Mouse (Mus musculus) stomach, embryonic 15.5 days (tissue): ENCODE results near the gene Gfi1. TPM values are rescaled to one million over a fixed set of nuclear protein-coding genes. Genes with fewer than 3 reads are reported as not detected.

ENCODE experiments used
- ATAC-seq: fragments of 200-750 bp; cut with Nextera tagmentation; 2 replicates; pipeline ENCODE4 v1.8.0; 2017; ENCODE audit warnings: low read depth, moderate number of reproducible peaks, moderate TSS enrichment; ENCODE audit not compliant: insufficient read depth, low FRiP score
- H3K27ac ChIP-seq: fragments of 300-500 bp; sonication (generic); 2 replicates; pipeline ENCODE4 v1.5.1; 2015; ENCODE audit warnings: mild to moderate bottlenecking, inconsistent platforms
- H3K27me3 ChIP-seq: fragments of 300-500 bp; sonication (generic); replicated peaks from 2 replicates; pipeline ENCODE4 v1.6.1; 2015; ENCODE audit warnings: inconsistent platforms
- H3K36me3 ChIP-seq: fragments of 300-500 bp; sonication (generic); 2 replicates; pipeline ENCODE4 v1.6.1; 2015; ENCODE audit warnings: inconsistent platforms
- H3K4me1 ChIP-seq: fragments of 300-500 bp; sonication (generic); 2 replicates; pipeline ENCODE4 v1.6.1; 2015; ENCODE audit warnings: inconsistent platforms
- H3K4me2 ChIP-seq: fragments of 300-500 bp; sonication (generic); 2 replicates; pipeline ENCODE4 v1.6.1; 2015; ENCODE audit warnings: mild to moderate bottlenecking, inconsistent platforms
- H3K4me3 ChIP-seq: fragments of 300-500 bp; sonication (generic); replicated peaks from 2 replicates; pipeline ENCODE4 v1.5.1; 2015; ENCODE audit warnings: inconsistent platforms
- H3K9ac ChIP-seq: fragments of 300-500 bp; sonication (generic); 2 replicates; pipeline ENCODE4 v1.6.1; 2015; ENCODE audit warnings: inconsistent platforms
- H3K9me3 ChIP-seq: fragments of 300-500 bp; sonication (generic); 2 replicates; pipeline ENCODE4 v1.6.1; 2016; ENCODE audit warnings: inconsistent platforms
- WGBS: fragments of 180-500 bp; shearing (Covaris S2); methylation state at CpG from one replicate; pipeline ENCODE4 v1.1.7; 2015; 5-methylcytosine and 5-hydroxymethylcytosine counted together
- polyA plus RNA-seq: library from polyadenylated mRNA; unstranded; fragments of >200 nt; fragmentation: Nextera tagmentation; extraction: Ambion mirVana; gene quantifications from 2 replicates; pipeline ENCODE4 v1.2.1, GENCODE M21; 2015

Gene Gfi1
- 1.6 and 2.5 TPM in 2 replicates for polyA plus RNA-seq

- peaks cover 51% of the 10 kb centered on the region for H3K4me1 ChIP-seq
- no peaks in the 10 kb centered on the region for H3K36me3 ChIP-seq
- ATAC-seq, result peak; percentile 48; the same call in 1 of the 2 replicates
- H3K27ac ChIP-seq, result peak within 1 kb of the TSS; percentile 54
- H3K9ac ChIP-seq, result no peak within 1 kb of the TSS
- peaks cover 72% of the 10 kb centered on the region for H3K27me3 ChIP-seq
- H3K4me3 ChIP-seq, result peak within 1 kb of the TSS; percentile 35
- peak within 1 kb of the TSS; percentile 64 for H3K4me2 ChIP-seq
- 2% methylated on average over 41 of the region's 41 CpGs for WGBS
- no peaks in the 10 kb centered on the region for H3K9me3 ChIP-seq
Measured at GRCm38 (mm10) chr5:107725435-107726261, at the start of gene Gfi1. Gene Gfi1, minus strand, starts transcription at chr5:107726036.

DNA sequence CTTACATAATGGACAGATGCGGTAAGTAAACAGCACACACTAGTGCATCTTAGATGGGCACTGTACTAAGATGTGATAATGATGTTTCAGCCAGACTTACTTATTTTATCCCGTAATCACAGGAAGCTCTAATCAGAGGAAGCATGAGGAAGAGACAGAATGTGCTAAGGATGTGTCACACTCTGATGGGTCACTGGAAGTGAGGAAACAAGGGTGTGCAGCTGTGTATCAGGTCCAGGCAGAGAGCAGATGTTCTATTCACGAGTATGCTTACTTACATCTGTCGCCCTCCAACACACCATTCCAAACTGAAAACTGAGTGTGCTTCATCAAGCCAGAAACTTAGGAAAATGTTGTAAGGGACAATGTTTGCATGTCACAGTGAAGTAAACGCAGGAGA is 46.2 kb upstream of the Gfi1 start:
- Histone ChIP-seq H3K4me2 (no peak overlapping the region), H3K4me3 (no peak overlapping the region), H3K27me3 (no peaks in the 10 kb centered on the region), H3K36me3 (no peaks in the 10 kb centered on the region), H3K9me3 (no peaks in the 10 kb centered on the region), H3K9ac (no peak overlapping the region), H3K27ac (no peak overlapping the region), H3K4me1 (no peaks in the 10 kb centered on the region)
- ATAC-seq, result no peak
- WGBS, result 63% methylated on average over 5 of the region's 5 CpGs

GRCm38 (mm10) chr5:107768224-107768623 is 42.4 kb upstream of the Gfi1 start:
- Histone ChIP-seq H3K36me3 (no peaks in the 10 kb centered on the region), H3K9ac (no peak overlapping the region), H3K9me3 (no peaks in the 10 kb centered on the region), H3K4me1 (no peaks in the 10 kb centered on the region), H3K4me3 (no peak overlapping the region), H3K27me3 (no peaks in the 10 kb centered on the region), H3K4me2 (no peak overlapping the region), H3K27ac (no peak overlapping the region)
- 91% methylated on average over 1 of the region's 1 CpGs for WGBS
- no peak for ATAC-seq

DNA sequence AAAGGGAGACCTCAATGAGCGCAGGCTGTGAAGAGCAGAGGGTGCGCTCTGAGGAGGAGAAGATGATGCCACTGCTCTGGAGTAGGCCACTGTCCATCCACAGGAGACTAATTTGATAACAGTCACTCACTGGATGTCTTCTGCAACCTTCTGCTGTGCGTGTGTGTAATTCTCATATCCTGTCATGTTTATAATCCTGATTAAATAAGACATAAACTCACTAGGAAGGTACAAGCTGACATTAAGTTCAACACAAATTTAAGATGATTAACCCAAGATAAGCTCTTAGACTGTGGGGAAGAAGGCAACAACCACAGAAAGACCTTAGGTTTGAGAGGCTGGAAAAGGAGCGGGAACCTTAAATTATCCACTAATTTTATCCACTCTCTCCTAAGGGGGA is 40.1 kb upstream of the Gfi1 start:
- Histone ChIP-seq H3K4me3 (no peak overlapping the region), H3K27ac (no peak overlapping the region), H3K9me3 (no peaks in the 10 kb centered on the region), H3K4me2 (no peak overlapping the region), H3K9ac (no peak overlapping the region), H3K36me3 (no peaks in the 10 kb centered on the region), H3K4me1 (no peaks in the 10 kb centered on the region), H3K27me3 (no peaks in the 10 kb centered on the region)
- 86% methylated on average over 4 of the region's 4 CpGs for WGBS
- no peak for ATAC-seq

DNA sequence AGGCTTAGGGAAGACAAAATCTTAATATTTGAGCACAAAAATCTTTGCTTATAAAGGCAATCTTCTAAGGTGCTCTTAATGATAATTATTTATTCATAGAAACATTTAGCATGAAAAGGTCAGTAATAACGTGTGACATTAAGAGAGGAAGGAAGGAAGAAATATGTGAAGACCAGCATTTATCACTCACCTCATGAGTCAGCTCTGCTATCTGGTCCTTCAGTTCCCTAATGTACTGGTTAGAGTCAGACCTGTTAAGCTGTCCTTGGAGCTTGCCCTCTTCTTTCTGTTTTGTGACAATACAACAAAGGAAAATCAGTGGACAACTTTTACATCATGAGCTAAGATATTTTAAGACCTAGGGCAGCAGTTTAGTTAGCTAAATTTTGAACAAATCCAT is 38.6 kb upstream of the Gfi1 start:
- Histone ChIP-seq H3K9ac (no peak overlapping the region), H3K27ac (no peak overlapping the region), H3K9me3 (no peaks in the 10 kb centered on the region), H3K4me1 (no peaks in the 10 kb centered on the region), H3K4me2 (no peak overlapping the region), H3K4me3 (no peak overlapping the region), H3K27me3 (no peaks in the 10 kb centered on the region), H3K36me3 (peaks cover 2% of the 10 kb centered on the region; the same call in 1 of the 2 replicates)
- ATAC-seq, result no peak
- WGBS, result 65% methylated on average over 1 of the region's 1 CpGs

- H3K9me3 ChIP-seq, result no peaks in the 10 kb centered on the region
- H3K4me2 ChIP-seq, result no peak overlapping the region
- ATAC-seq, result no peak
- H3K27ac ChIP-seq, result no peak overlapping the region
- no peak overlapping the region for H3K4me3 ChIP-seq
- peaks cover 2% of the 10 kb centered on the region; the same call in 1 of the 2 replicates for H3K36me3 ChIP-seq
- no peaks in the 10 kb centered on the region for H3K4me1 ChIP-seq
- H3K27me3 ChIP-seq, result no peaks in the 10 kb centered on the region
- H3K9ac ChIP-seq, result no peak overlapping the region
Measured at GRCm38 (mm10) chr5:107763674-107764073, 37.8 kb upstream of the Gfi1 start.

GRCm38 (mm10) chr5:107759121-107759520 is 33.3 kb upstream of the Gfi1 start:
- peak; percentile 71; the same call in 1 of the 2 replicates for ATAC-seq
- H3K4me1 ChIP-seq, result no peaks in the 10 kb centered on the region
- 30% methylated on average over 5 of the region's 5 CpGs for WGBS
- no peak overlapping the region for H3K27ac ChIP-seq
- no peaks in the 10 kb centered on the region for H3K27me3 ChIP-seq
- no peak overlapping the region for H3K4me3 ChIP-seq
- no peaks in the 10 kb centered on the region for H3K9me3 ChIP-seq
- H3K9ac ChIP-seq, result no peak overlapping the region
- H3K36me3 ChIP-seq, result peaks cover 2% of the 10 kb centered on the region; the same call in 1 of the 2 replicates
- H3K4me2 ChIP-seq, result no peak overlapping the region

- ATAC-seq, result no peak
- H3K4me1 ChIP-seq, result no peaks in the 10 kb centered on the region
Measured at GRCm38 (mm10) chr5:107756072-107756471, 30.2 kb upstream of the Gfi1 start.

DNA sequence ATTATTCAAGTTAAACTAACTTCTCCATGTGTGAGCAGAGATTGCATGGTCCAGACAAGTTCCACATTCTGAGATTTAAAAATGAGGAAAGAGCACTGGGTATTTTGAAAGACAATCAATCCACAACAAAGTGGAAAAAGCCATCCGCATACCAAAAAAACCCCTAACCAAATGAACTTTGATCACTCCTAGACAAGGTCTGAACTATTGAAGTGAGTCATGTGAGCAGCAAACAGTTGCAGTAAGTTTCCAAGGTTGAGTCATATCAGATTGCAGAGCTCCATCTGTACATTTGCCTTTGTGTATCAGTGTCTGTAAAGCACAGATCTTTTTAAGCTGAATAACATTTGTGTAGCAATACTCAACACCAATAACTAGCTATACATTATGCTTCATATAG is 28.9 kb upstream of the Gfi1 start:
- Histone ChIP-seq H3K9ac (no peak overlapping the region), H3K4me1 (no peaks in the 10 kb centered on the region), H3K36me3 (peaks cover under 1% of the 10 kb centered on the region; the same call in 1 of the 2 replicates), H3K27ac (no peak overlapping the region), H3K9me3 (no peaks in the 10 kb centered on the region), H3K27me3 (no peaks in the 10 kb centered on the region), H3K4me3 (no peak overlapping the region), H3K4me2 (no peak overlapping the region)
- 0 out of 2 replicates have a peak, but pooled peaks have one; percentile 39 for ATAC-seq
- WGBS, result 82% methylated on average over 1 of the region's 1 CpGs

More at GRCm38 (mm10) chr5:107756072-107756471, 30.2 kb upstream of the Gfi1 start:
- peaks cover 2% of the 10 kb centered on the region; the same call in 1 of the 2 replicates for H3K36me3 ChIP-seq
- no peak overlapping the region for H3K27ac ChIP-seq
- 49% methylated on average over 2 of the region's 2 CpGs for WGBS
- H3K27me3 ChIP-seq, result no peaks in the 10 kb centered on the region
- no peaks in the 10 kb centered on the region for H3K9me3 ChIP-seq
- no peak overlapping the region for H3K4me2 ChIP-seq
- no peak overlapping the region for H3K4me3 ChIP-seq
- H3K9ac ChIP-seq, result no peak overlapping the region

DNA sequence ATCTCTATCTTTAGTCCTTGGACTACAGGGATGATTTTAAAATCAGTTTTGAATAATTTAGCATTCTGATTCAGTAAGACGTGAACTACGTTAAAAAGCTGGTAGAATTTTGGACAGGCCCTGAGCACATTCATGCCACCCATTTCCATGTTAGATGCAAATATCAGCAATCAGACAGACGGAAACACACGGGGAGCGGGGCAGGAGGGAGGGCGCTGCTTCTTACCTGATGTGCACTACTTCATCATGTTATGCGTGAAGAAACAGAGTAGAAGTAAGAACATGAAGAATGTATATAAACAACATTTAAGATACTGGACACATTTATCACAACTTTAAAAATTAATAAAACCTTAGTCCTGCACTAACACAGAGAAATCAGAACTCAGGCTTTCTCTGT is 27.8 kb upstream of the Gfi1 start:
- H3K4me2 ChIP-seq, result no peak overlapping the region
- no peak overlapping the region for H3K9ac ChIP-seq
- H3K27me3 ChIP-seq, result no peaks in the 10 kb centered on the region
- H3K9me3 ChIP-seq, result no peaks in the 10 kb centered on the region
- H3K4me3 ChIP-seq, result no peak overlapping the region
- no peak overlapping the region for H3K27ac ChIP-seq
- 92% methylated on average over 7 of the region's 7 CpGs for whole genome bisulfite sequencing
- no peaks in the 10 kb centered on the region for H3K36me3 ChIP-seq
- ATAC-seq, result no peak
- no peaks in the 10 kb centered on the region for H3K4me1 ChIP-seq

GRCm38 (mm10) chr5:107749229-107749916 is 23.5 kb upstream of the Gfi1 start:
- Histone ChIP-seq H3K27me3 (no peaks in the 10 kb centered on the region), H3K9me3 (no peaks in the 10 kb centered on the region), H3K4me2 (no peak overlapping the region), H3K9ac (no peak overlapping the region), H3K4me1 (no peaks in the 10 kb centered on the region), H3K27ac (no peak overlapping the region), H3K36me3 (no peaks in the 10 kb centered on the region), H3K4me3 (no peak overlapping the region)
- 46% methylated on average over 9 of the region's 9 CpGs for WGBS
- no peak for ATAC-seq

- Histone ChIP-seq H3K36me3 (0 out of 2 replicates have a peak, but pooled peaks cover 6% of the 10 kb centered on the region), H3K4me1 (no peaks in the 10 kb centered on the region), H3K4me3 (no peak overlapping the region), H3K9me3 (no peaks in the 10 kb centered on the region), H3K4me2 (no peak overlapping the region), H3K27ac (no peak overlapping the region), H3K27me3 (no peaks in the 10 kb centered on the region), H3K9ac (no peak overlapping the region)
- ATAC-seq, result no peak
- 90% methylated on average over 5 of the region's 5 CpGs for WGBS
Measured at GRCm38 (mm10) chr5:107739023-107739422, 13.2 kb upstream of the Gfi1 start.
